Mouse (Mus musculus): ENCODE measurements around the gene Commd4.

DNA sequence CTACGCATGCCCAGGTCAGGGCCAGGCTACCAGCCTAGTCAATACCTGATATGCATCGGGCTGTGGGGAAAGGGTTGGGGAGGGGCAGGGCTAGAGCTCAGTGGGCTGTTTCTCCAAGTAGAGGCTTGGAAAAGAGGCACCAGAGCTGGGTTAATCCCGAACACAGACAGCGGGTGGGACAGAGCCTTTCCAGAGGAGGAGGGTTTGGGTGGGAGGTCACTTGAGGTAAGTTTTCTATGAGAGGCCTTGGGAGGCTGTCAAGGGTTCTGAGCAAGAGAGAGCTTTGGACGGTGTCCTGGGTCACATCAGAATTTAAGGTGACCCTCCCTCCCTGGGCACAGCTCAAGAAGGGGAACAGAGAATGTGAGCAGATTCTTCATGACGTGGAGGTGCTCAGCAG, 19.6 kb downstream of the Commd4 start:
- no peak for TF ChIP-seq CTCF (IDR thresholded peaks at IDR 0.05; ENCODE audit: control insufficient read depth, insufficient read depth, low read length)
- TF ChIP-seq POLR2A (IDR thresholded peaks at IDR 0.05; ENCODE audit: borderline replicate concordance, control insufficient read depth, low read depth, low read length) = no peak

Measured in bone marrow, adult 2 months (tissue).